Mouse (Mus musculus) urinary bladder, postnatal 36 days (tissue): ENCODE measurements at regions not wholly inside any gene's neighbourhood (a gene's known extent, or its start where the extent isn't known, plus 50 kb on each side); places are given as distances from the start of the nearest gene placed in this dataset.

Experiments used
- DNase-seq, 2 experiments: peaks; one replicate each; pipeline ENCODE4 v3.0.0; 2022; ENCODE audit warnings: low spot score in 2 of 2, mixed read lengths in 1 of 2

DNA sequence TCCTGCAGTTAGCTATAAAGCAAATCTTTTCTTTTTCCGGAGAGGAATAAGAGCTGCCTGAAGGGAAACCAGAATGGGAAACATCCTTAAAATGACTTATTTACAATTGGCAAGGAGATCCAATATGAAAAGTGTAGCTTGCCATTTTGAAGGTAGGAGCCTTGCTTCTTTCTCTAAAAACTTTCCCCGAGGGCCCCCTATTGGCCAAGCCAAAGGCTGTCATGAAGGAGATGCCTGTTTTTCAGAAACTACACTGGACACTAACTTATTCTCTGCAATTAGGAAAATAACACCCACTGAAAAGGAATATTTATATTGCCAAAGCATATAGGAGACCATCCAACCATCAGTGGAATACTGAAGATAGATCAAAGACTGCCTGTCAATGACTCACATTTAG is 312.8 kb upstream of the Thrb start:
- no peak for DNase-seq

DNA sequence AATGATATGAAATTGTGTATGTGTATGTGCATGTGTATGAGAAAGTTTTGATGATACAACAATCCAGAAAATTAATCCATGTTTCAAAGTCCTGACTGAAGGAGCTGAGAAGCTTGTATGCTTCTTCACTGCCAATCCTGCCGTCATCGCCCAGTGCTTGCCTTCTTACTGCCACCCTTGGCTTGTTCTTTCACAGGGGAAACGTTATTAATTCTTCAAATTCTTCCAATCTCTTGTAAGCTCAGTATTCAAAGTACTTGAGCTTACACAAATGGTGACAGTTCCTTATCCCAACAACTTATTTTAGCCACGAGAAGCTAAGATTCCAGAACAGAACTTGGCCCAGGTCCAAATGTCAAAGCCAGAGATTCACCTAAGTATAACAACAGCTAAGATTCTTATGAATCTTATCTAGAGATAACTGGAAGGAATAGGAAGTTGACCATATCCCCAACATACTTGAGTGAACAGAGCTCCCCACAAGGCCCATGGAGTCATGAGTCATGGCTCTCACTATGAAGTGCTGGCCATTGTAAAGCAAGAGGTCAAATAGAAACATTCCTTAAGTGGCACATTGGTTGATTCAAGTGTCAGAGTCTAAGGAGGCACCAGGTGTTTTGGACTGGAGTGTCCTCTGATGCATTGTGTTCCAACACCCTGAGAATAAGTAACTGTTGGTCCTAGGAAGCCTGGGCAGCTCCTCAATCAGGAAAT is 307.6 kb upstream of the Thrb start:
- DNase-seq = no peak

DNA sequence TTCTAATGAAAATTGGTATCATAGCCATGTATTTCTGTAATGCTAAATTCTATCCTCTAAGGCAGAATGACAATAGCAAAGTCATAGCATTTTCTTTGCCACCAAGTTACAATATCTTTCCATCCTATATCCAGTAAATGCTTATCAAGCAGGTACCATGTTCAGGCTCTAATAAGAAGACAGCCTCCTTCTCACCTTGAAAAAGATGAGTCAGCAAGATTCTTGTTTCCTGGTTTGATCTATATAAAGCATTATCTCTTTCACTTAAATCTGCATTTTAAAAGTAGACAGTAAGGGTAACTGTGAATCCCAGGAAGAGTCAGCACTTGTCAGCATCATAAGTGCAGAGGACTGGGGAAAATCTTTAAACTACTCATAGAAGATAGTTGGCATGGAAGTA is 298.2 kb upstream of the Thrb start:
- no peak for DNase-seq

DNA sequence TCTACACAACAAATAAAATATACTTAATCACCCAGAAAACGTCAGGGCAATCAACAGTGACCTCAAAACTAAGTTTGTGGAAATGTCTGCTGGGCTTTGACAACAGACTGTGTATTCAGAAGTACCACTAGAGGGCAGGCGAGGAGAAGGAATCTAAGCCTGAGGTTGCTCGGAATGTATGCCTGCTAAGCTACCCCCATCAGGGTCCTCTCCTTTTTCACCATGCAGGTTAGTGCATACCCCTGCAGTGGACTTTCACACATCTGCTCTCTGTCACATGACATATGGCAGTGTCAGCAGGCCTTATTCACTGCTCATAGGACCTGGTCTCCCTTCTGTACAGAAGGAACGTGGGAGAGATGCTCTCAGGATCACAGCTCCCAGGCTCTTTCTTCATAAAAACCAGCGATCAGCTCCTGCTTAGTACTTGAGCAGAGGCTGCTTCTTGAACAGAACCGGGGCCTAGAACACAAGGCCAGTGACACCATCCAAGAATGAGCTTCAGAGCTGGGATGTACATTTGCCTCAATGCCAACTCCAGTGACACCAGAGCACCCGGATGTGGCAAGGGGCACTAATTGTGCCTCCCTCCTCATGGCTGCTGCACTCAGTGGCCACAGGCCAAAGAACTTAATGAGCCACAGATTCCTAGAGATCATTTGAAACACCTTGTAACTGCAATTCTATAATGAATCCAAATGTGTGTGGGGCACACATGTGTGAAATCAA is 257.1 kb upstream of the Thrb start:
- DNase-seq = no peak

DNA sequence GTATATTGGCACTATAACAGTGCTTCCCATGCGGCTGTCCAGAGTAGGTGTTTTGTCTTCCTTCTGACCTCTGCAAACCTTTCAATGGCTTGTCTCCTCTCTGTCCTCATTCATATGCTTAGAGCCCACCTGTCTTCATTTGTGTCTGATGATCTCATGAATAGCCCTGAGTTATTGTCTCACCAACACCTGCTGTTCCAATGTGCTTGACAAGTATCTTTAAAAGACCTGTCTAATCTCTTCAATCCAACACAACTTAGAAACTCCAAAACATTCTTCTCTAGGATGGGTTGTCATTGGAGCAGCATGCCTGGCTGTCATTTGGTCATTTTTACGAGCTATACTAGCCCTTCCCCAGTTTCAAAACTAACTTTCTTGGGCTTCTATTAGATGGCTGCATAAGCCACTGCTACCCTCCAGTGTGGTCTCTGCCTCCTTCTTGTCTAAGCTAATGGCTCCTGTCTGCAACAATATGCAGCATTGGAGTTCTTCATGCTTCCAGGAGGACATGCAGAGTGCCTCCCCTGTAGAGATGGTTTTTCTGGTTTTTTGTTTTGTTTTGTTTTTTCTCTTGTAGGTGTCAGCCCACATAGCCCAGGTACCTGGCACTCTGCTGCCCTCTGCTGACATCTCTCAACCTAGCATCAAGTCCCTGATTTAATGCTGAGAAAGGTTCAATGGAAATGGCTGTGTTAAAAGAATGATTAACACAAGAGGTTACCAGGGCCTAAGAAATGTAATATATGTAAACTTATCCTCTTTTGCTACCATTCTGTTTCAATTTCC is 254.3 kb upstream of the Thrb start:
- peak; percentile 44 to 47 for DNase-seq

DNA sequence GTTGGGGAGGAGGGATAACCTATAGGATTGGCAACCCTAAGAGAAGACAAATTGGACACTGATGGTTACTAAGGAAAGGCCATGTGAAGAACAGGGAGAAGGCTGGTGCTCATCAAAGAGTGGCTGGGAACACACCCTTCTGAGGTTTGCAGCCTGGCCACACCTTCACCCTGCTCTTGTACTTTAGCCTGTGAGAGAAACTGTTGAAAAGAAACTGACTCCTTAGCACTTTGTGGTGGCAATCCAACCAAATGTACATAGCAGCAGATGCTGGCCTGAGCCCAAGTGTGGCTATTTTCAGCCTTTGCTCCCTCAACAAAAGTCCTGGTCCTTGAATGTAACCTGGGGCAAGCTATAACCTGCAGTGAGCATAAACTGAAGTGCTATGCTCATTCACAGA is 253.2 kb upstream of the Thrb start:
- no peak for DNase-seq

DNA sequence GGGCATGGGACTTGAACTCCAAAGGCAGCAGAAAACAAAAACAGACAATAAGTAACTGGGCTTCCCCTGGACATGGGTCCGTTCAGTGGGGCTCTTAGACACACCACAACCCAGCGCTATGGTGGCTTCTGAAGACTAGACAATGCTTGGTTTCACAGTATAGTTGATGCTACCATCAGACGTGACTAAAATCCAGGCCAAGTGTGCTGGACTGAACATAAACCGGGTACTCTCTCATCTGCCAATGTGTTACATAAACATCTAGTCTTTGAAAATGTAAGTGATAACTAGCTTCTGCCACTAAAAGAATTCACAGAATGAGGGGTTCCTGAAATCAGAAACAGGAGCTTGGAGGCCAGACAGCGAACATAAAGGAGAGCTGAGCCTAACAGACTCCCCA is 251.7 kb upstream of the Thrb start:
- no peak for DNase-seq

DNA sequence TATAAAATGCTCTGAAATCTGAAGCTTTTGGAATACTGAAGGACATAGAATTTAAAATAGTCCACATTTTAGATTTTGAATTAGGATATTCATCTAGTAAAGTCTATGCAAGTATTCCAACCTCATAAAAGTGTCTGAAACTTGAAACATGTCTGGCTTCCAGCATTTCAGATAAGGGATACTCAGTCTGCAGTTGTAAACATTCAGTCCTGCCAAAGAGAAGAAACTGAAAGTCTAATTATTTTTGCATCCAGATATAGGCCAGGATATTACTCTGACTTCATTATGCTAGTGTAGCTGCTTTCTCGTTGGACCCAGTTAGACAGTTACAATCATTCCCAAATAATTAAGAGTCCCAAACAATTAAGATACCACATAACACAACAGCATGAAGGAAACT is 251.2 kb upstream of the Thrb start:
- no peak for DNase-seq

DNA sequence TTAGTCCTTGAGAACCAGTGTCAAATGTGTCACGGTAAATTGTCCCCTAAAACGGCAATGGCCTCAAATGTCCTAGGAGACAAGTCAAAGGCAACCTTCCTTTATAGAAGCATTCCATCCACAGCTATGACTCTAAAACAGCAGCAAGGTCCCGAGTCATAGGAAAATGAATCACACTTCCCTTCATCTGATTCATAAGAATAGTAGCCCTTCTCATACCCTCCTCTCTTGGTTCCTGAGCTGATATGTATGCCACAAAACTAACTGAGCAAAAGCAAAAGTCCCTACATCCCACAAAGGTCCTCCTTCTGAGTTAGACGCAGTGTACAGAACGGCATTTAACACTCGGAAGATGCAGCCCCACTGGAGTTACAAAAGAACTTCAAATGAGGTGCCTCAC is 250.6 kb upstream of the Thrb start:
- DNase-seq = no peak

DNA sequence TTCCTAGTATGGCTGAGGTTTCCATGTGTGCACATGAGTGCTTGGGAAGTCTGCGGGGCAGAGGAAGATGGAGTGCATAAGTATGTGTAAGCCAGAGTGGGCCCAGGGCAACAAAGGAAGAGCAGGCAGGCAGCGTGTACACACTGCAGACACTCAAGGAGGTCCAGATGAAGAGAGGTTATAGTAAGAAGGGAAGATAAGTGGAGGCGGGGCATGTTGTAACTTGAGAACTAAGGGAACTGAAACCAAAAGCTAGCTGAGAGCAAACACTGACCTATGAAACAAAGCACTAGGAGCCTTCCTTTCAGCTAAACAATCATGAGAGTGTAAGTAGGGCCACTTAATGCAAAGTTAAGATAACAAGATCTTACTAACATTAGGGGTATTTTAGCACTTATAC is 249.3 kb upstream of the Thrb start:
- DNase-seq = no peak

DNA sequence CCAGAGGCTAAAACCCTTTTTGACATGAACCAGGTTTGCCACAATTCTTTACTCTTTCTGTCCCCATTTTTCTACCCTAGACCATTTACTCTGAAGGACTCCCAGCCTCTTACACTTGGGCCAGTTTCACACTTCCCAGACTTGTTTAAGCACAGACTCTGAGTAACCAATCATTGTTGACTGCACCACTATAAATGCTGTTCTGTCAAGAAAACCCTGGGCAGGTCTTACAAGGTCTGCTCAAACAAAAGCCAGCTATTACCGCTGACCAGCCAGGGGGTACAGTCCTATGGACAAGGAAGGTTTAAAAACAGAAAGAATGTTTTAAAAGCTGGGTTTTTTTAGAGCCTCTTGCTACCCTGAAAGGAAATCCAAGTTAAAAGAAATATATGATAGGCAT is 248.8 kb upstream of the Thrb start:
- DNase-seq = no peak

DNA sequence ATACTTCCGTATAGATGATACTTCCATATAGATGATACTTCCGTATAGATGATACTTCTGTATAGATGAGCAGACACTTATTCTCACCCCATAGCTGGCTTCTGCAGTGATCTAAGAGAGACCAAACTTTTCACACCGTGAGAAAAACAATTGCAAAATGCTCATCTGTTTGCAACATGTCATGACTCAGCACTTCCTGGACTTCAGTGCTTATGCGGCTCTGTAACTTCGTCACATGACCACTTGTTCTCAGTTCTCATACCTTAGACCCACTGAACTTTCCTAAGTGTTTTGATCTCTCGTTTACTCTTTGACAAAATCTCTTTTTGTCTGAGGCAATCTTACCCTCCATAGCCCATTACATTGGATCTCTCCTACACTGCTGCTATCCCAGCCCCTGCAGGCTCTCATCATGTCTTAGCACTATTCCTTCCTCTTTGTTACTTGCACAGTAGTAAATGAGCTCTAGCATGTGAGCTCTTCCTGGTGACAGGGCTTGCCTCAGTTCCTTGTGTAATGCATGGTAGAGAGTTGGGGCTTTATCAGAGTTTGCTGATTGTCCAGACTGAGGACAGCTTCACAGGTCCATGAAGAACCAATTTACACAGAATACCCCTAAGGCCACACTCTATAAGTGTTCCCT is 245.7 kb upstream of the Thrb start:
- no peak for DNase-seq

DNA sequence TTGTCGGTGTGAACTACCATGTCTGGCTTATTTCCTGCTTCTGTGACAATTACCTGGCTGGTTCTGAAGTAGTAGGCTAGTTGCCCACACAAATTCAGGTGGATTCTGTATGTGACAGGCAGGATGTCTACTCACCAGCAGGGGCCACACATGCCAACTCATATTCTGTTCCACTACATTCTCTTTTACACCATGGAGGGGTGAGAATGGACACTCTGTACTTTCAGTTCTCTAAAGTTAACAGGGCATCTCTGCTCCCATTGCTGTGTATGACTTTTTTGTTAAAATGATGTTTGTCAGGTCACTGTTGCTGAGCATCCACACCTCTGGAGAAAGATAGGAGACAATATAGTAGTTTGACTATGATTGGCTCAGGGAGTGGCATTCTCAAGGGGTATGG is 232.3 kb upstream of the Thrb start:
- DNase-seq = no peak

DNA sequence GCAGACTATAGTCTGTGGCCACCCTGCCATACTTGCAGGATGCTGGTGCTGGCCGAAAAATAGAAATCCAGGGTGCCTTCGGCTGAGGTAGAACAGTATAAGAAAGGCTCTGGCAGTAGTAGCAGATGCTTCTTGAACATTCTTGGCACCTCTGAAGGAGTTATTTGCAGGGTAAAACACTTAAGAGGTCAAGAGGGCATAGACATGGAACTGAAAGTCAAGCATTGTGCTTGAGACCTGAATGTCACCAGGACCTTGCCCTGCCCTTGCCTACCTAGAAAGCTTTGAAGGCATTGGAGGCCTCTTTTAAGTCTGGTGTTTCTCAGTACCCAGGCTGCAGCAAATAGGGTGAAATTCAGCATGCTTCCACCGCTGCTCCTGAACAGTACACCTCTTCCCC is 230.9 kb upstream of the Thrb start:
- no peak for DNase-seq

DNA sequence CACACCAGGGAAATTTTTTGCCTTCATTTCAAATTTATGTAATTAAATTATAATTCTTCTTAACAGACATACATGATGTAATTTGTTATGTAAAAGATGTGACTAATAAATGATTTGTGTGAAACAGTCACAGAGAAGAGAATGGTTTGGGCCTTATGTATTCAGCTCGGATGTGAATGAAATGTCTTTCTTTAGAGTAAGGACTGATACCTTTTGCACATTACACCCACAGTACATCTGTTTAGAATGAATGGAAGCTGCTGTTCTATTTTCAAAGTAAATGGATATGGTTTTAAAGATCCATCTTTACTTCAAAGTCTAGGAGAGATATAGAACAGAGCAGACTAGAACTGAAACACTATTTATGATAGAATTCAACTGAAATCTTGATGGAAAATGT is 226.7 kb upstream of the Thrb start:
- no peak for DNase-seq

DNA sequence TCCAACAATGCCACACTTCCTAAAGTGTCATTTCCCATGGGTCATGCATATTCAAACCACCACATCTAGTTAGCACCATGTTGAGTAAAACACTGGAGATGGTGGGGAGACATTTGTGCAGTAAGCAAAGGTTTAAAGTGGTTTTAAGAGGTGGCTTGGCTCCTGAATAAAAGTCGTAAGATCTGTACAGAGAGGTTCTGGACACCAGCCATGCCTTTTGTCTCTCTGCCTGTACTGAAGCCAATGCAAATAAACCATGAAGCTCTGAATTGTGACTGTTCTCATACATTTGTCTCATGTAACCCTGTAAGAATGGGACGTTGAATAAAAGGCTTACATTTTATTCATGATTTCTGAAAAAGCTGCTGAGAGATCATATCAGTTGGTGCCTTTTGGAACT is 202.1 kb upstream of the Thrb start:
- DNase-seq = no peak

DNA sequence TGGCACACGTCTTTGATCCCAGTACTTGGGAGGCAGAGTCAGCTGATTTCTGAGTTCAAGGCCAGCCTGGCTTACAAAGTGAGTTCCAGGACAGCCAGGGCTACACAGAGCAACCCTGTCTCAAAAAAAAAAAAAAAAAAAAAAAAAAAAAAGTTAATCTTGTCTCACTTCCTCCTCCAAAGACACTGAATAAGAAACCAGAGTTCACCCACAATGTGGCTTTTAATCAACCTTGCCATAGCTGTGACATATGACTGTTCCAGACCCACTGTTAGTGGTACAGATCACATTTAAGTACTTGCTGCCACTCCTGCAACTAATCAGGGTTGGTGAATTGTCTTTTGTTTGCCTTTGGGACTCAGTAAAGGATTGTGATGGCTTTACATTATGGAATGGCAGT is 181.1 kb upstream of the Thrb start:
- no peak for DNase-seq

DNA sequence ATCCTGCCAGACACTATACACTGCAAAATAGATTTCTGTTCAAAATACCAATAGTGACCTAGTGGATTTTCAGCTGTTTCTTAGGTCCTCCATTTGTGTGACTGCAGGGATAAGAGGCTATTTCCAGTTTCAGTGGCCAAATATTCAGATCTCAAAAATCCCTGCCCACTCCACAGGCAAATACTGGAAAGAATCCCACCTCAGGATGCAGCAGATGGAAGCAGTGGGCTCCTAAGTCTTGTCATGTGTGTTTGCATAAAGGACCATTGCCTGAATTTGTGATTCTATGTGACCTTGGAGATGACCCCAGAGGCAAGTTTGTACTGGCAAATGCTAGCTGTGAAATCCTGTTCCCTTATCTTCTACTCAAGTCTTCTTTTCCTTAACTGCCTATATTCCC is 175.2 kb upstream of the Thrb start:
- DNase-seq = no peak

DNA sequence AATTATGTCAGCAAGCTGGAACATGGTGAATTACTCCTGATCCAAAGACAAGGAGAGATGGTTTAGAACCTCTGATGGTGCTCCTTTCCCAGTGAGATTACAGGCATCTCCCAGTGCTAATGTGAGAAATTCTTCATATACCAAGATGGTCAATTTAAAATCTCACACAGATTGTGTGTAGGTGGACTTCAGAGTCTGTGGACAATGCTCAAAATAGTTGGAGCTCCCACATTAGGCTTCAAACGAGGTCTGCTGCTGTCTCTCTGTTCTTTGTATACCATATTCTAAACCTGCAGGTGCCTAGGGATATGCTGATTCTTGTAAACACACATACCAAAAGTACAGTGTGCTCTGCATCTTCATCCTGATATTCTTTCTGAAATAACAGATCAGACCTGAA is 146.3 kb upstream of the Thrb start:
- DNase-seq = no peak

DNA sequence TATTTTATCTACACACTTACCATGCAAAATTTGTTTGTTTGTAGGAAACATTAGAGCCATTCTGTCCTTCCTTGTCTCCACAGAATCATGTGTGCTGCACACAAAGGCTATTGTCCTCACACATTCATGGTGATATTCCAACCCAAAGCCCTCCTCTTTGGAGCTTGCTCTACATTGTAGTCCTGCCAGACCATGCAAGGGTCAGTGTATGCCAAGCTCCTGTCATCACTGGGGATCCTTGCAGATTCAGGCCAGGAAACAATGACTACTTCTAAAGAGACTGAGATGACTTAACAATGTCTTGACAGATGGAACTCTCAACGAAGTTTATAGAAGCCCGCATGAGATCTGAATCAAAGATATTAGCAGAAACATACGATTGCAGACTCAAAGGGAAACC is 137.4 kb upstream of the Thrb start:
- DNase-seq = no peak

DNA sequence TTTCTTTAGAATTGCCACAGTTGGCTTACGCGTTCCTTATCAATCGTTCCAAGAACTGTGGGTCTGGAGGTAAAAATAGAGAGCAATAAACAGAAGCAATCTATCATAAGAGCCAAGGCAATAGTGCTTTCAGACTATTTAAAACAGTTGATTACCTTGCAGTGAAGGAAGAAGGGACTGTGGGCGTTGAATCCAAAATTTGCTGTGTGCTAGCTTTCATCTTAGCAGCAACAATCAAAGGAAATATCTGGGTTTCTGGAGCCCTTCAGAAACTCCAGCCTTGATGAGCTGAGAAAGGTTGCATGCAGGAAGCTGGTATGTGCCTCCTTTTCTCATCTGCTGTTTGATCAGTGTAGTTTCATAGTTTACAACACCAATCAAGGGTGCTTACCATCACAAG is 136.1 kb upstream of the Thrb start:
- no peak for DNase-seq

DNA sequence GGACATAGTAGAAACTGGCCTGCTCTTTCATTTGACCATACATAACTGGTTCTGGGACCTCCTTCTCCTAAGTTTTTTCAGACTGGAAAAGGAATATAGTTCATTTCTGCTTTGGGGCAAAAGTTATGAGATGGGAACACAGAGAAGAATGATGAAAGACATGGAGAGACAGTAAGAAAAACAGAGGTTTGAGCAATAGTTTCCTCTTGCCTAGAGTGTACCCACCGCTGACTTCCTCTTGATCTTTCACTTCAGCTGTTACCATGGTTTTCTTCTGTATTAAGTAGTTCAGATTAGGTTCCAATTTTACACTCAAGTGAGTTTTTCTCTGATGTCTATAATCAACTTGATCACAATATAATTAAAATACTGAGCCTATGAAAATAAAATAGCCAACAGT is 120.7 kb upstream of the Thrb start:
- no peak for DNase-seq

DNA sequence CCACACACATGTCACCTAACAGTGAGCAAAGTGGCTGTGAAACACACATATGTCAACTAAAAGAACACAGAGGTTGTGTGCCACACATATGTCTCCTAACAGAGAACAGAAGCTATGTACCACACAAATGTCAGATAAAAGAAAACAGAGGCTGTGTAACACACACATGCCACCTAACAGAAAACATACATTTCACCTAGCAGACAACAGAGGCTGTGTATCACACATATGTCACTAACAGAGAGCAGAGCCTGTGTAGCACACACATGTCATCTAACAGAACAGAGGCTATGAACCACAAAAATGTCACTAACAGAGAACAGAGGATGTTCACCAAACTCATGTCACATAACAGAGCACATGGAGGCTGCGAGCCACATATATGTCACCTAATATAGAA is 103.6 kb upstream of the Thrb start:
- no peak for DNase-seq
